Mouse (Mus musculus): ENCODE results near the gene Tctn3. TPM values are rescaled to one million over a fixed set of nuclear protein-coding genes. Genes with fewer than 3 reads are reported as not detected.
"Not testable (repeated sequence)": the region's sequence is repeated elsewhere in the genome, so short reads cannot be mapped to it uniquely, and the experiment has no call there.

Gene Tctn3
- polyA plus RNA-seq, 1 experiment from 2014 or later: 3.9 TPM

DNA sequence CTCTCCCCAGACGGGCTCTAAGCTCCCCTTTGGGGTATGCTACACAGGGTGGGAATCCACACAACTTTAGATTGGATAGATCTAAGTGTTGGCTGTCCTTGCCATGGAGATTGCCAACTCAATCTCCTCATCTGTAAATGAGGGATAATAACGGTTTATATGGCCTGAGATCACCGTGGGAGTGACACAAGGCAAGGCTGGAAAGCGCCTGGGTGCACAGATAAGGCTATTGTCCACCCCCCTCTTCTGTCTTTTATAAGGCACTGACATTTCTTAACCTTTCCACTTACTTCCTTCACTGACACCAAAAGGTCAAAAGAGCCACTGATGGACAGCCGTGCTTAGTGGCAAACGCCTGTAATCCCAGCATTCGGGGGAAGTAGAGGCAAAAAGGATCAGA is 25.1 kb downstream of the Tctn3 start:
- Histone ChIP-seq H3K4me2 (peak overlapping the region; percentile 86), H3K36me3 (peaks cover 39% of the 10 kb centered on the region), H3K9ac (peak overlapping the region; percentile 75), H3K4me3 (peak overlapping the region; percentile 77), H3K27ac (peak overlapping the region; percentile 82), H3K27me3 (replicated peaks) (no peaks in the 10 kb centered on the region), H3K4me1 (peaks cover 49% of the 10 kb centered on the region), H3K9me3 (replicated peaks) (no peaks in the 10 kb centered on the region)
- ATAC-seq: peak; percentile 33; the same call in 1 of the 2 replicates
- 15% methylated on average over 7 of the region's 7 CpGs for WGBS (ENCODE audit: insufficient replicate concordance)

GRCm38 (mm10) chr19:40581662-40582061 is 30.4 kb downstream of the Tctn3 start:
- no peak for ATAC-seq
- WGBS (ENCODE audit: insufficient replicate concordance): 83% methylated on average over 5 of the region's 5 CpGs
- H3K27ac ChIP-seq: no peak overlapping the region

GRCm38 (mm10) chr19:40580902-40581301 is 31.1 kb downstream of the Tctn3 start:
- Histone ChIP-seq H3K4me3 (no peak overlapping the region), H3K36me3 (peaks cover 97% of the 10 kb centered on the region), H3K4me1 (peaks cover 28% of the 10 kb centered on the region), H3K9me3 (replicated peaks) (no peaks in the 10 kb centered on the region), H3K4me2 (no peak overlapping the region), H3K27me3 (replicated peaks) (no peaks in the 10 kb centered on the region), H3K9ac (no peak overlapping the region), H3K27ac (no peak overlapping the region)
- ATAC-seq: 0 out of 2 replicates have a peak, but pooled peaks have one; percentile 31
- WGBS (ENCODE audit: insufficient replicate concordance): 55% methylated on average over 2 of the region's 2 CpGs

More at GRCm38 (mm10) chr19:40581662-40582061, 30.4 kb downstream of the Tctn3 start:
- no peak overlapping the region for H3K4me3 ChIP-seq
- no peaks in the 10 kb centered on the region for H3K9me3 ChIP-seq (replicated peaks)
- no peak overlapping the region for H3K4me2 ChIP-seq
- H3K36me3 ChIP-seq: peaks cover 91% of the 10 kb centered on the region
- H3K9ac ChIP-seq: no peak overlapping the region
- no peaks in the 10 kb centered on the region for H3K27me3 ChIP-seq (replicated peaks)
- peaks cover 35% of the 10 kb centered on the region for H3K4me1 ChIP-seq

- peaks cover 100% of the 10 kb centered on the region for H3K36me3 ChIP-seq
- no peak overlapping the region for H3K4me3 ChIP-seq
- WGBS (ENCODE audit: insufficient replicate concordance): 74% methylated on average over 5 of the region's 5 CpGs
- H3K9ac ChIP-seq: no peak overlapping the region
- H3K27me3 ChIP-seq (replicated peaks): no peaks in the 10 kb centered on the region
- no peaks in the 10 kb centered on the region for H3K4me1 ChIP-seq
- no peak overlapping the region for H3K4me2 ChIP-seq
- H3K27ac ChIP-seq: no peak overlapping the region
- peaks cover 5% of the 10 kb centered on the region for H3K9me3 ChIP-seq (replicated peaks)
- no peak for ATAC-seq
Observed at GRCm38 (mm10) chr19:40575438-40575837, 36.6 kb downstream of the Tctn3 start.

GRCm38 (mm10) chr19:40570726-40571125 is 41.3 kb downstream of the Tctn3 start:
- Histone ChIP-seq H3K27me3 (replicated peaks) (no peaks in the 10 kb centered on the region), H3K36me3 (peaks cover 100% of the 10 kb centered on the region), H3K27ac (no peak overlapping the region), H3K4me3 (no peak overlapping the region), H3K4me1 (no peaks in the 10 kb centered on the region), H3K9me3 (replicated peaks) (peaks cover 14% of the 10 kb centered on the region), H3K4me2 (no peak overlapping the region), H3K9ac (no peak overlapping the region)
- ATAC-seq: 0 out of 2 replicates have a peak, but pooled peaks have one; percentile 30
- WGBS (ENCODE audit: insufficient replicate concordance): 85% methylated on average over 9 of the region's 9 CpGs

GRCm38 (mm10) chr19:40567616-40568015 is 44.4 kb downstream of the Tctn3 start:
- Histone ChIP-seq H3K4me3 (no peak overlapping the region), H3K4me2 (no peak overlapping the region), H3K4me1 (no peaks in the 10 kb centered on the region), H3K9ac (no peak overlapping the region), H3K27ac (no peak overlapping the region), H3K9me3 (replicated peaks) (peaks cover 14% of the 10 kb centered on the region), H3K36me3 (peaks cover 100% of the 10 kb centered on the region), H3K27me3 (replicated peaks) (no peaks in the 10 kb centered on the region)
- ATAC-seq: no peak
- 84% methylated on average over 3 of the region's 3 CpGs for WGBS (ENCODE audit: insufficient replicate concordance)

GRCm38 (mm10) chr19:40563880-40564645 is 48.0 kb downstream of the Tctn3 start:
- no peaks in the 10 kb centered on the region for H3K4me1 ChIP-seq
- no peak overlapping the region for H3K27ac ChIP-seq
- WGBS (ENCODE audit: insufficient replicate concordance): 82% methylated on average over 10 of the region's 10 CpGs
- no peak overlapping the region for H3K4me2 ChIP-seq
- H3K27me3 ChIP-seq (replicated peaks): no peaks in the 10 kb centered on the region
- no peaks in the 10 kb centered on the region for H3K9me3 ChIP-seq (replicated peaks)
- no peak overlapping the region for H3K4me3 ChIP-seq
- peaks cover 76% of the 10 kb centered on the region for H3K36me3 ChIP-seq
- ATAC-seq: no peak
- no peak overlapping the region for H3K9ac ChIP-seq

DNA sequence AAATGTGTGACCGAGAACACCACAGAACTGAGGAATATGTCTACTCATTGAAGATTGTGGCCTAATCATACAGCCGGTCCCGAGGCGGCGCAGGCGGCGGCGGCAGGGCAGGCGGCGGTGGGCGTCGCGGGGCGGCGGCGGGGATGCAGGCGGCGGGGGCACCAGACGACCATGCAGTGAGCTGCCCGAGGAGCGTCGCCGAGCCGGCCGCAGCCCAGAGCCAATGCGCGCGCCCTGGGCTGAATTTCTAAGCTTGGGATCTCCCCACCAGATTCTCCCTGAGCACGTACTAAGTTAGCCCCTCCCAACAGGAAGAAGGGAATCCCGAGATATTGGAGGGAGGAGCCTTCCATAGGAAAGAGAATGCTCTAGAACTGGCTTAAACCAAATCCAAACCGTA is 50.5 kb downstream of the Tctn3 start:
- H3K9me3 ChIP-seq (replicated peaks); H3K4me2 ChIP-seq; H3K27ac ChIP-seq; ATAC-seq; H3K4me3 ChIP-seq; H3K9ac ChIP-seq; H3K4me1 ChIP-seq; H3K27me3 ChIP-seq (replicated peaks): not testable (repeated sequence)
- peaks cover 71% of the 10 kb centered on the region for H3K36me3 ChIP-seq
- 78% methylated on average over 18 of the region's 31 CpGs for WGBS (ENCODE audit: insufficient replicate concordance)

GRCm38 (mm10) chr19:40556029-40556428 is 56.0 kb downstream of the Tctn3 start:
- Histone ChIP-seq H3K36me3 (peaks cover 75% of the 10 kb centered on the region), H3K9me3 (replicated peaks) (no peaks in the 10 kb centered on the region), H3K27me3 (replicated peaks) (no peaks in the 10 kb centered on the region), H3K4me1 (peaks cover 40% of the 10 kb centered on the region), H3K4me2 (no peak overlapping the region), H3K9ac (no peak overlapping the region), H3K4me3 (no peak overlapping the region), H3K27ac (no peak overlapping the region)
- ATAC-seq: no peak
- WGBS (ENCODE audit: insufficient replicate concordance): 82% methylated on average over 7 of the region's 7 CpGs

- H3K4me1 ChIP-seq: peaks cover 40% of the 10 kb centered on the region
- peaks cover 84% of the 10 kb centered on the region for H3K36me3 ChIP-seq
- ATAC-seq: no peak
- H3K9me3 ChIP-seq (replicated peaks): no peaks in the 10 kb centered on the region
- H3K9ac ChIP-seq: no peak overlapping the region
- no peak overlapping the region for H3K4me3 ChIP-seq
- H3K27me3 ChIP-seq (replicated peaks): no peaks in the 10 kb centered on the region
- 0 out of 2 replicates have a peak overlapping the region, but pooled peaks have one; percentile 83 for H3K27ac ChIP-seq
- H3K4me2 ChIP-seq: no peak overlapping the region
- WGBS (ENCODE audit: insufficient replicate concordance): 93% methylated on average over 8 of the region's 8 CpGs
Observed at GRCm38 (mm10) chr19:40555136-40555535, 56.9 kb downstream of the Tctn3 start.

- no peak overlapping the region for H3K4me2 ChIP-seq
- no peak overlapping the region for H3K4me3 ChIP-seq
- H3K36me3 ChIP-seq: peaks cover 89% of the 10 kb centered on the region
- H3K4me1 ChIP-seq: peaks cover 40% of the 10 kb centered on the region
- WGBS (ENCODE audit: insufficient replicate concordance): 85% methylated on average over 11 of the region's 11 CpGs
- peak overlapping the region; percentile 83 for H3K27ac ChIP-seq
- no peaks in the 10 kb centered on the region for H3K27me3 ChIP-seq (replicated peaks)
- no peaks in the 10 kb centered on the region for H3K9me3 ChIP-seq (replicated peaks)
- no peak overlapping the region for H3K9ac ChIP-seq
- no peak for ATAC-seq
Observed at GRCm38 (mm10) chr19:40554343-40554742, 57.7 kb downstream of the Tctn3 start.

DNA sequence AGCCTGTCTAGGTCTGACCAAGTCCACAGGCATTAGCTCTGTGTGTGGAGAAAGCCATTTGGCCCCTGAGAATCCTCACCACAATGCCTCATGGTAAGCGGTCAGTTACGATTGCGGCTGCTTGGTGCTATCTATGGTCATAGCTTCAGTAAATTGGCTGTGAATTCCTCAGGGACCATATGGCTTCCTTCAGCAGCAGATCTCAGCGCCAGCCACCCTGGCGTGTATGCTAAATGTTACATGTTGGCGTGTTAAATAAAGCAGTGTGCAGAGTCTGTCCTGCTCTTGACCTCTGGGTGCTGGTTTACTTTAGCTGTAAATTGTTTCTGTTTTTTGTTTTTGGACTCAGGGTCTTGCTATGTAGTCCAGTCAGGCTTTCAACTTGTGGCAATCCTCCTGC is 58.2 kb downstream of the Tctn3 start:
- peak overlapping the region; percentile 43; the same call in 1 of the 2 replicates for H3K4me2 ChIP-seq
- no peaks in the 10 kb centered on the region for H3K27me3 ChIP-seq (replicated peaks)
- peak overlapping the region; percentile 83 for H3K27ac ChIP-seq
- no peak overlapping the region for H3K9ac ChIP-seq
- ATAC-seq: no peak
- peaks cover 40% of the 10 kb centered on the region for H3K4me1 ChIP-seq
- peaks cover 90% of the 10 kb centered on the region for H3K36me3 ChIP-seq
- 92% methylated on average over 6 of the region's 6 CpGs for WGBS (ENCODE audit: insufficient replicate concordance)
- H3K9me3 ChIP-seq (replicated peaks): no peaks in the 10 kb centered on the region
- H3K4me3 ChIP-seq: no peak overlapping the region
